Mouse (Mus musculus): ENCODE results near the gene Pik3ca.

Pik3ca gene

DNA sequence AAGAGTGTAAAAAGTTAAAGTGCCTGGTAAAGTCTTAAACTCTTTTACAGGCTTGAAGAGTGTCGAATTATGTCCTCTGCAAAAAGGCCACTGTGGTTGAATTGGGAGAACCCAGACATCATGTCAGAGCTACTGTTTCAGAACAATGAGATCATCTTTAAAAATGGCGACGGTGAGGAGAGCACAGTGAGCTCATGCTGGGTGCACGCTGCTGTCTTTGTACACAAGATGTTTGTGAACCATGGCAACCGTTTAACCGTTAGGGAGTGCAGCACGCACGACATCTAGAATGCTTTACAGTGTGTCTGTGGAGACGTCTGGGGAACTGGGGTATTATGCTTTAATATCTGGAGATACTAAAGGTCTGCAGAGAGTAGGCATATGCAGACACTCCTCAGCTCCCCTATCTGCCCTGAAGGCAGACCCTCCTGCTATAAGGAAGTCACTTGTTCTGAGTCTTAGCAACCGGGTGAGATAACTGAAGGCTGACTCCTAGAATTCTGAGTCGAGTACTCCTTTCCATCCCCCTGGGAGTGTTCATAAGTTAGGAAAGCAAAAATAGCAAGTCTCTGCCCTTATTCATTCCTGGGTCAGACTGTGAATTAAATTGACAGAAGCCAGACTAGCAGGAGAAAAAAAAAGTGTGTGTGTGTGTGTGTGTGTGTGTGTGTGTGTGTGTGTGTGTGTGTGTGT is 57.0 kb downstream of the Pik3ca start:
- no peak for DNase-seq

DNA sequence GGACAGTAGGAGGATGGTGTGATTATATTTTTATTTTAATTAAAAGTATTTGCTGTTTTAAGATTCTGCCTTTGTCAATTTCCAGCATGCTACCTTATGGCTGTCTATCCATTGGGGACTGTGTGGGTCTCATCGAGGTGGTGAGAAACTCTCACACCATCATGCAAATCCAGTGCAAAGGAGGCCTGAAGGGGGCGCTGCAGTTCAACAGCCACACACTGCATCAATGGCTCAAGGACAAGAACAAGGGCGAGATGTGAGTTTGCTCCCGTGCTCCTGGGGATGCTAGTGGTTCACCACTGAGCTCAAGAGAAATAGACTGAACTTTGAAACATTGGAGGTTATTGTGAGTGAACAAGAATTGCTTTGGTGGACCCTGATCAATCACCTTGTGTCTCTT is 62.3 kb downstream of the Pik3ca start:
- DNase-seq: peak; percentile 41 to 63

DNA sequence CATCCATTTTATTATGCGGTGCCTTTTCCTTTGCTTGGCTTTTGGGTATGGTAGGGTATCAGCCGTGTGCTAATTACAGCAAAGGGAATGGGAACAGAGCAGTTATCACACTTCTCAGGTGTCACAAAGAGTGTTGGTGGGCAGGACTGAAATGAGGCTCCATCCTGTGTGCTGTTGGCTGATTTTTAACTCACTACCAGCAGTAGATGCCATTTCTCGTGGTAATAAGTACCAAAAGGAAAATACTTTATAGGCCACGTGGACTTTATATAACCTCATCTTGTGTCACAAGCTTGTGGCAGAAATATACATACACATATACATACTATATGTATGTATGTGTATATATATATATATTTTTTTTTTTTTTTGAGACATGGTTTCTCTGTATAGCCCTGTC is 69.8 kb downstream of the Pik3ca start:
- no peak for DNase-seq

DNA sequence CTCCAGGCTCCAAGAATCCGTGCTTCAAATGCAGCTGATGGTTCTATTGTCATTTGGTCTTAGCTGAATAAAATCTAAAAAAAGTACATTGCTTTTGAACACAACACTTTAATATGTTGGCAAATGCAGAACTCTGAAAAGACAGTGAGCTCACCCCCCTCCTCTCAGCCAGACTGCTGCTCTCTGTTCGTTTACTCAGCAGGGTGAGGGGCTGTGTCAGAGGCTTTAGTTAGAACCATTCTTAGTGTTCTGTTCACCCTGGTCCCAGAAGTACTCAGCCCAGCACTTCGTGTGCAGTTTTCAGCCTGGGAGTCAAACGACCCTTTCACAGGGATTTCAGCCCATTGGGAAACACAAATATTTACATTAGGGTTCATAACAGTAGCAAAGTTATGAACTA is 70.9 kb downstream of the Pik3ca start:
- no peak for DNase-seq

DNA sequence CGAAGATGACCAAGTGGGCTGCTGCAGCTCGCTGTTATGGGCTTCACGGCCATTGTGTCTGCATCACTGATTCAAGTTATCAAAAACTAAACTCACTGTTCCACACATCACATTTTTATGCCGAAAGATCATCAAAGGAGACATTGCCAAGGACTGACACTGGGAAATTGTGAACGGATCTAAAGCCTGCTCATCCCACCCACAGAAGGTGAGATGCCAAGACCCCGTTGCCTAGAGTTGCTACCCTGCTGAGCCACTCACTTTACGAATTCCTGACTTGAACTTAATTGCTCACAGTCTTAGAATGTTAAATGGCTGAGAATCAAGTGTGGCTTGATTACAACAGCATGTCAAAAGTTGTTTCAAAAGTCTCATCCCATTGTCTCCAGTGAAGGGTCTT is 73.0 kb downstream of the Pik3ca start:
- no peak for DNase-seq

DNA sequence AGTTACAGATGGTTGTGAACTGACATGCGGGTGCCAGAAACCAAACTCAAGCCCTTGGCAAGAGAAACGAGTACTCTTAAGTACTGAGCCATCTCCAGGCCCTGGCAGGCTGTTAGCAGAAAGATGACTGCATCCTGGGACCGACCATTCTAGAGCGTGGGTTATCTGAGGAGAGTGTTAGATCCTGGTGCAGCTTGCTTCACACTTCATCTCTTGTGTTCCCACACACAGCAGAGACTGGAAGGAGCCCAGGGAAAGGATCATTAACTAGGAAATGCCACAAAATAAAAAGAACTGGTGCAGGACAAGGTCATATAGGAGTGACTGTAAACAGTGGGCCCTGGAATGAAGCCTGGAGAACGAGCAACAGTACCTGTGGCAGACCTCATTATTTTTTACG is 73.6 kb downstream of the Pik3ca start:
- DNase-seq: peak; percentile 22 to 67

DNA sequence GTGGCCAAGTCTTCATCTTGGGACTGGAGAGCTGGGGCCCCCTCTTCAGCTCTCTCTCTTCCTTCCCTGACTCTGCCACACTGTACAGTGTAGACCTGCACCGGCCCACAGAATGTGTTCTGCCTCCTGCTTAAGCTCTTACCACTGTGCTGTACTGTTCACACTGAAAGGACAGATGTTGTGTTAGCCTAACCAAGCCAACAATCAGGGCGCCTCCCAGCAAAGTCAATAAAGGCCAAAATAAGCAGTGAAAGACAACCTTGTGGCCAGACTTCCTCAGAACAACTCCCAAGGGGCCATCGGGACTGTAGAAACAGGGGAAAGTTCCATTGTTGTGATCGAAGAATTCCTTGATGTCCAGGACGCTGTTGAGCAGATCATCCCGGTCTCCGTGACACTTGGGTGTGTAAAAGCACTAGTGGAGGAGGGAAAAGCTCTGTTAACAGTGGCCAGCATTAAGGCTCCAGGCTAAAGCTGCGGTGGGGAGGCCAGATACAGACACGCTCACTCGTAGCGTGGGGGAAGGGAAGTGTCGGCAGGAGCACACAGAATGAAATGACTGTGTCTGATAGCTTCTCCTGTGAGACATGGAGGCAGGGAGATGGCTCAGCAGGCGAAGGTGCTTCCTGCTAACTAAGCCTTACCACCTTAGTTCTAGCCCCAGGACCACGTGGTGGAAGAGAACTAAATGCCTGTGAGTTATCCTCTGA is 74.9 kb downstream of the Pik3ca start:
- no peak for DNase-seq

DNA sequence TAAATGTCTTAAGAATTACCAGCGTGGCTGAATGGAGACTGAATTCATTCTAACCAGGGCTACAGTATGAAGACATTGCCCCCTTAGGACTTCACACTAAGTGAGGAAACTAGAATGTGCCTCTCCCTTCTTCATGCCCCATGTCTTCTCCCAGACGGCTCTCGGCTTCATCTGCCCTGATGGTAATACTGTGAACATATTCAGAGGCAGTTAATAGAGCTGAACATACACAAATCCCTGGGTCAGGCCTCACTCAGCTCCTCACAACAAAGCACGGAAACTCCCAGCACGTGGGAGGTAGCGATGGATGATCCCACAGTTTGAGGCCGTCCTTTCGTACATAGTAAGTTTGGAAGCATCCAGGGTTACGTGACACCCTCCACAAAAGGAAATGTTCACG is 75.7 kb downstream of the Pik3ca start:
- DNase-seq: no peak

DNA sequence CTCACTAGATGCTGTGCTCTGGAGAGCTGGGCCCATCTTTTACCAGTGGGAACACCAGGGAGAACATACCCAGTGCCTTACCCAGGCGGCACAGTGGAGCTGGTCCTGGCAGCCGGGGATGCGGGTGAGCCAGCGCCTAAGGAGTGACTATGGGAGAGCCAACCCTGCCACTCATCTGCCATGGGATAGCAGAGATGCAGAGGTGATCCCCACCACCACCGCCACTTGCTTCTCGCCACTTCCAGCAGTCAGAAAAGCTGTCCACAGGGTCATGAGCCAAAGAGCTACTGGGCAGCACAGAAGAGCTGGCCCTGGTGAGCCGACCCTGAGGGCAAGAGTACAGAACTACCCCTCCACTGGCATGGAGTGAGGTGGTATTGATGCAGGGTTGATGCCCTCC is 82.5 kb downstream of the Pik3ca start:
- no peak for DNase-seq

DNA sequence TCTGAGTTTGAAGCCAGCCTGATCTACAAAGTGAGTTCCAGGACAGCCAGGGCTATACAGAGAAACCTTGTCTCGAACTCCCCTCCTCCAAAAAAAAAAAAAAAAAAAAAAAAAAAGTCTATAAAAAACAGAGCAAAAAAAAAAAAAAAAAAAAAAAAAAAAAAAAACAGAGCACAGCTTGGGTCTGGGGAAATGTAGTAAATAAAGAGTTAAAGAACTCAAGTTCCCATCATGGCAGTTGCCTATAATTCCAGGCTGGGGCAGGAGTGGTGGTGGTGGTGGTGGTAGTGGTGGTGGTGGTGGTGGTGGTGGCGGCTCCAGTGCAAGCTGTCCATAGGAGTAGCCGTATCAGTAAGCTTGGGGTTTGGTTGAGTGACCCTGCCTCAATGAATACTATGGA is 85.6 kb downstream of the Pik3ca start:
- no peak for DNase-seq

DNA sequence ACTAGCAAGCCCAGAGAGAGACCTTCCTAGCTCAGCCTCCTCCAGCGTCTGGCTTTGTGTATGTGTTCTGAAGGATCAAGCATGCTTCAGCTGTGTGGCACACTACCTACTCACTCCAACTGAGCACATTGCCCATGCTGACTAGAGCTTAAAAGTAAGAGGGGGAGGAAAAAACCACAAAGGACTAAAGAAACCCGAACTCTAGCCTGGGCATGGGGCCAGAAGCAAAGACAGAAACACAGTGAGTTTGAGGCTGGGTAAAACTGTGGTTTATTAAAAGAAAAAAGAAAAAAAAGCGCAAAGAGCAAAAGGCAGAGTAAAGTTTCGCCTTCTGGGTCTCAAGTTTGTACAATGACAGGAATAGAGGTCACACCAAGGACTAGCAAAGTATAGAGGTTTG is 89.1 kb downstream of the Pik3ca start:
- no peak for DNase-seq

DNA sequence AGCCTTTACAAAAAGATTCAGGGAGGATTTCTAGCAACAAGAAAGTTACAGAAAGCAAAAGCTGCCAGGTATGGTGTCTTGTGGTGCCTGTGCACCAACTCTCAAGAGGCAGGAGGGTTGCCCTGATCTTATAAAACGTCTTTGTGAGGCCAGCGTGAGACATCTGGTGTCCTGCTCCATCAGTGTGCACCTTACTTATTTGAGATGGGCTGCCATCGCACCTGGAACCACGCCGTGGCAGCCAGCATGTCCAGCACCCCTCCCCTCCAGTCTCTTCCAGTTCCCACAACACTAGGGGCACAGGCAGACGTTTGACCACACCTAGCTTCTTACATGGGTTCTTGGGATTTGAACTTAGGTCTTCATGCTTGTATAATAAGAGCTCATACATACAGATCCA is 90.7 kb downstream of the Pik3ca start:
- DNase-seq: no peak

DNA sequence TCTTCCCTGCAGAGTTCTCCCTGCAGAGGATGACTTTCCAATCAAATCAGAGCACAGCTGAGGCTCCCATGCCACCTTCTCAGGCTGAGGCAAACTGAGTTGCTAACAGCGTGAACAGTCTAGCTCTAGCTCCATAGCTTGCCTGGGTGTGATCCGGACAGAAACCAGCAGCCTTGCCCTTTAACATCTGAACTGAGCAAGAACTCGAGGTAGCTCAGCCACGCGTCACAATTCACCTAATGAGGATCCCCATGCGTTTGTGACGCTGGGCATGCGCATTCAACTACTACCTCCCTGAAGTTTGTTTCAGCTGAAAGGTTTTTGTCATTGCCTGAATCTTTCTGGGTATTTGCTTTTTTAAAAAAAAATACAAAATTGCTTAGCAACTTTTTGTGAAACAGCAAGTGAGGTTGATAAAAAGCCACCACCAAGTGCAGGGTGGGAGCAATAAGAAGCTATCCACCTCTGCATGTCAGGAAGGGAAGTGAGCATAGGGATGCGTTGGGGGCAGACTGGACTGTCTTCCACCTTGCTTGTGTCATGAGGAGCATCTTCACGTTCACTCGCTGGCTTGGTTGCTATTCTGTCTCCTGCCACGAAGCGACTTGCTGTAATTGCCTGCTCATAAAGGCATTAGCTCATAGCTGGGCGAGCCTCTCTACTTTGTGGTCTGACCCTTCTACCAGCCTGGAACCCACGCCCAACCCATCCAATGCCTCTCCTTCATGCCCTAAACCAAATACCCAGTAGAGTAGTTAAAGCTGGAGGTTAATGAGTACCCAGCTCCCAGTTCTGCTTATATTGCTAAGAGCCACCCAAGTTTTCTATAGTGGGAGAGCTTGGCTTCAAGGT is 92.8 kb downstream of the Pik3ca start:
- no peak for DNase-seq

DNA sequence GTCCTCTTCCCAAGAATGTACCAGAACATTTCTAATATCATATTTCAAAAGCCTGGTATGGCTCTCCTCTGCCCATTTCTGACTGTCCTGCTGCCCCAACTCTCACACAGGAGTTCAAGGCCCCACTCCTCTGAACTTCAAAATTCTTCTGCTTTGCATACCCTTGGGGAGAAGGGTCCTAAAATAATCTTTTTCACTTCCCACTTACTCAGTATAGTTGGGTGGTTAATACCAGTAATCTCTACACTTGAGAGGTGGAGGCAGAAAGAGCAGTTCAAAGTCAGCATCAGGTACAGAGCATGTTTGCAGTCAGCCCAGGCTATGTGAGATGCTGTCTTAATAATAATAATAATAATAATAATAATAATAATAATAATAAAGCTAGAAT is 93.5 kb downstream of the Pik3ca start:
- DNase-seq: no peak

DNA sequence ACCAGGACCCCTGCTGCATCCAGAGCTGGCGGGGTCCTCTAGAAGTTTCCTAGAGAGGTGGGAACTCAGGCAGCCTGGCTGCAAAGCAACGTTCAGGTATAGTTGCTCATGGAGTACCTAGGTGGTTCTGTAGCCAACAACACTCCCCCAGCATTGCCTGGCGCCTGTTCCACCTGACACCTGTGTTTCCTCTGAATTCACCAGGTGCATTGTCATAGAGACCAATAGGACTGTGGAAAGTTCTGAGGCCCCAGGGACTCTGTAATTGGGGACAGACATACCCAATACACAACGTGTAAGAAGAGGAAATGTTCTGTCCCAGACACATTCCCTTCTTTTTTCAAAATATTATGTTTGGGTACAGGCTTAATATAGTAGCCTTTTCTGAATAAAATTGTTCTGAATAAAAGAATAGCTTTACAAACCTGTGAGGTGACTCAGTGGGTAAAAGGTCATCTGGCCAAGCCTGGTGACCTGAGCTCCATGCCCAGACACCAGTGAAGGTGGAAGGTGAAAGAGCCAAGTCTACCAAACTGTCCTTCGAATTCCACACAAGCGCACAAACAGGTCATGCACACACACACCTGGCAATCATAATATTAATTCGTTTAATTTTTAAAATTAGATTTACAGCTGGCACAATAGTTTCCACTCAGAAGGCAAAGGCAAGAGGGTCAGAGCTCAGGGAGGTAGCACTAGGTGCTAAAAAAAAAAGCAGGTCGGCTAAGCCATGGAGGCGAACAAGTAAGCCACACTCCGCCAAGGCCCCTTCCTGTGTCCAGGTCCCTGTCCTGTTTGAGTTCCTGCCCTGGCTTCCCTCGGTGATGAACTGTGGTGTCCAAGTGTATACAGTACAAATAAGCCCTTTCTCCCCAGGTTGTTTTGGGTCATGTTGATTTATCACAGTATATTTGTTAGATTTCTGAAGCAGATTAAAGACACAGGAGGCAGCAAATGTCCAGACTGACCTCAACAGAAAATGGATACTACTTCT is 94.9 kb downstream of the Pik3ca start, which contains the start of gene Kcnmb3:
TSS of gene Kcnmb3 (minus strand) at position 135 of the 994 bp plus-strand sequence.
- DNase-seq: no peak

DNA sequence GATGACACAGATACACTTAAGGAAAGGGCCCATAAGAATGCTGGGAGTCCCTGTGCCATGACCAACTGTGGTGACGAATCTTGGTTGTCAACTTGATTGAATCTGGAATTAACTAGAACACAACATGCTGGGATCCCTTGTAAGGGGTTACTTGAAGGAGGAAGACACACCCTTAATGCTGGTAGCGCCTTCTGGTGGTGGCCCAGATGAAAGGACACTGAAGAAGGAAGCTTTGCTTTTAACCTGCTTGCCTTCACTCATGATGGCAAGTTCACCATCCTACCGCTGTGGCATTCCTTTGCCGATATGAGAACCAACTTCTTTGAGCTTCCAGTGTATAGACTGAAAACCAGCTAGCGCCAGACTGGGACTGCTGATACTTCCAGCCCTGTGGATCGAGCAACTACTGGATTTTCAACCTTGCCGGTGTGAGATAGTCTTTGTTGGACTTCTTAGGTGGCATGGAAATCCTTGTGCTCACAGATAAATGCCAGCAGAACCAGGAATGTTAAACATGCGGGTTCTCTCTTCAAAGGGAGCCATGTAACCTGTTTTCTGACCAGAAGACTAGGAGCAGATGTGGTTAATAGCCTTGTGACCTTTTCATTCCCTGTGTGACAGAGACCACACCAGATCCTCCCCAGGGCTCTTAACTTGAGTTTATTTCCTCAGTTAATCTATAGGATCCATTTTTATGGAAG is 97.1 kb downstream of the Pik3ca start:
- DNase-seq: peak in 1 of 2 experiments; percentile 21

DNA sequence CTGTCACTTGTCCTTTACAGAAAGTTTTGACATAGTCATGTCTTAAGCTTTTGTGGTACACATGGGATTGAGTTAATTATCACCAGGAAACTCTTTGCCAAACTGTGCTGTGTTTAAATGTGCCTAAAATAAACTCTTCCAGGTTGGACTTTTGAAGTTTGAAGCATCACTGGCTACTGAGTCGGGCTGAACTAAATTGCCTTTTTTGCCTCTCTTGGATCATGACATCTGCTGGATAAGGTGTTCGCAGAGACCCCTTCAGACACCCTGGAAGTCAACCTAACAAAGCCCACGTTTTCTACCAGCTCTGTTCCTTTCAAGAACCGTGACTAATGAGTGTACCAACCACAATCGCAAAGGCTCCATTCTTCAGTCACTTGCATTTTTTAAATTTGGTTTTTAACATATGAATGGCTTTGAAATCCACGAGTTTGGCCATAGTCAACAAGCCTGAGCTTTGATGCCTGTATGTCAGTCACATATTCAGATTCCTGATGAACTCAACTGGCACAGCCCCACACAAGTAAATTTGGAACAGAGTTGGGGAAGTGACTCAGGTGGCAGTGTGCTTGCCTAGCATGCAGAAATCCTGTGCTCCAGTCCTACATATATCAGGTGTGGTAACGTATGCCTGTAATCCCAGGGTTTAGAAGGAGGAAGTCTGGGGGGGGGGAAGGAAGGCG is 97.8 kb downstream of the Pik3ca start:
- DNase-seq: no peak

DNA sequence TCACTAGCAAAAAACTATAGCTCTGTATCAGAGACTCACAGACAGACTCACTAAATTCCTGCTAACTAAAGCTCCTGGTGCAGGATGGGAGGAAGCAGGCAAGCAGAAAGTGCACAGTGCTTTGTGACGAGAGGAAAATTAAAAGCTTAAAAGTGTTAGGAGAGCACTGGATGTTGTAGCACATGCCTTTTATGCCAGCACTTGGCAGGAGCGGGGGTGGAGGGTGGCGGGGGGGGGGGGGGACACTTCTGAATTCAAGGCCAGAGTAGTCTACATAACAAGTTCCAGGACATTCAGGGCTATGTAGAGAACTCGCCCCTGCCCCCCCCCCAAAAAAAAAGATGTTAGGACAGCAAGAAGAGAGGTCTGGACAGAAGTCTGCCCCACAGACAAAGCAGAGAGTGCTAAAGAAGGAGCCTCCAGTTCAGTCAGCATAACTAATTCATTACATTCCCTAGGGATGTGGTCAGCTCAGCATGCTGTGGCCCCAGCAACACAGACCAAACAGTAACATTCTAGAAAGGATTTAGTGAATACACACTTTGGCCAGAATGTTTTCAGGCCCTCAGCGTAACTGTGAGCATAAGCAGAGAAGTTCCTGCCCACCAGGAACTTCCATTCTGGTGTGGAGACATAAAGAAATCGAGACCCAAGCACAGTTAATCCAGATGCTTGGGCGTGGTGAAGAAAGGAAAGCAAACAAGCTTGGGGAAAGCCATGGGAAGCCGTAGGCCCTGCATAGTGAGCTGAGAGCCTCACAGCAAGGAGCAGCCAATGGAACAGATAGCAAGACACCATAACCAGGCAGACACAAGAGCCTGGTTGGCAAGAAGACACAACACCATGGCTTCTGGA is 98.6 kb downstream of the Pik3ca start:
- no peak for DNase-seq

DNA sequence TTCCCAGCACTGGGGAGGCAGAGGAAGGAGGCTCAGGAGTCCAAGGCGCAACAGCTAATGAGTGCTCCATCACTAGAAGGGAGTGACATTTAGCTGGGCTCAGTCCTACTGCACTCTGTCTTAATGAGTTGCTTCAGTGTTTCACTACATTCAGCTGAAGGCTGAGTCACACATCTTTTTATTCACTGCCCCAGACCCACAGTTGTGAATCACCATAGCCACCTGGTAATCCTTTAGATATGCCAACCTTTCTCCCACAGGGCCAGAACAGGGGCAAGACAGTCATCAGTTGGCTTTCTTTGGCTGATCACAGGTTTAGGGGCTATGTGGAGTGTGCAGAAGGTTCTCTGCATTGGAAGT is 99.2 kb downstream of the Pik3ca start:
- no peak for DNase-seq

DNA sequence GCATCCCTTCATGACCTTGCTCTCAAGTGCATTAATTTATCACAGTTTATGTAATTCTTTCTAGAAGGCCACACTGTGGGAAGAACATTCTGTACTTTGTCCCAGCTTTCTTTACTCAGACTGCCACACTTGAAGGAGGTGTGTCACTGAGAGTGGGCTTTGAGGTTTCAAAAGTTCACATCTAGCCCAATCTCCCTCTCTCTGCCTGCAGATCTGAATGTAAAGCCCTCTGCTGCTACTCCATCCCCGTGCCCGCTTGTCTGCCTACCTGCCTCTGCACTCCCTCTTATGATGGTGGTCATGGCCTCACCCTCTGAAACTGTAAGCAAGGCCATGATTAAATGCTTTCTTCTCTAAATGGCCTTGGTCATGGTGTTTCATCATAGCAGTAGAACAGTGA is 102.9 kb downstream of the Pik3ca start:
- no peak for DNase-seq
